Mouse (Mus musculus): ENCODE measurements around the gene Pde4b.

DNA sequence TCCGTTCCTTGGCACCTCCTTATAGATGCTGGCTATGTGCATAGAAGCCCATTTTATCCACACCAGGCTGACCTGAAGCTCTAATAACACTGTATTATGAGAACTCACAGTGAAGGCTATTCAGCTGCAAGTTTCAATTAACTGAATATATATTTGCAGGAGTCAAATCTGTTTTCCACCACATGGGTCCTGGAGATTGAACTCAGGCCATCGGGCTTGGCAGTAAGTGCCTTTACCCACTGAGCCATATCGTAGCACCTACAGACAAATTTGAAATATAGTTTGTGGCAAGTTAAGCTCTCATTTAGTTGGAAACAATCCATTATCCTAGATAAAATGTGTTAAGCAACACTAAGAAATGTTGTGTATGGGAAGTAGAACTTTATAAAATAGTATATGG lies 53.9 kb downstream of the Pde4b start:
- no peak for TF ChIP-seq CTCF (IDR thresholded peaks at IDR 0.05; ENCODE audit: borderline replicate concordance, insufficient read depth, low read depth, low read length)
- no peak for TF ChIP-seq POLR2A (IDR thresholded peaks at IDR 0.05; ENCODE audit: borderline replicate concordance, insufficient read depth, low read length)
